ENCODE assay signal across 8 mouse cellular contexts in the genomic region with DNA sequence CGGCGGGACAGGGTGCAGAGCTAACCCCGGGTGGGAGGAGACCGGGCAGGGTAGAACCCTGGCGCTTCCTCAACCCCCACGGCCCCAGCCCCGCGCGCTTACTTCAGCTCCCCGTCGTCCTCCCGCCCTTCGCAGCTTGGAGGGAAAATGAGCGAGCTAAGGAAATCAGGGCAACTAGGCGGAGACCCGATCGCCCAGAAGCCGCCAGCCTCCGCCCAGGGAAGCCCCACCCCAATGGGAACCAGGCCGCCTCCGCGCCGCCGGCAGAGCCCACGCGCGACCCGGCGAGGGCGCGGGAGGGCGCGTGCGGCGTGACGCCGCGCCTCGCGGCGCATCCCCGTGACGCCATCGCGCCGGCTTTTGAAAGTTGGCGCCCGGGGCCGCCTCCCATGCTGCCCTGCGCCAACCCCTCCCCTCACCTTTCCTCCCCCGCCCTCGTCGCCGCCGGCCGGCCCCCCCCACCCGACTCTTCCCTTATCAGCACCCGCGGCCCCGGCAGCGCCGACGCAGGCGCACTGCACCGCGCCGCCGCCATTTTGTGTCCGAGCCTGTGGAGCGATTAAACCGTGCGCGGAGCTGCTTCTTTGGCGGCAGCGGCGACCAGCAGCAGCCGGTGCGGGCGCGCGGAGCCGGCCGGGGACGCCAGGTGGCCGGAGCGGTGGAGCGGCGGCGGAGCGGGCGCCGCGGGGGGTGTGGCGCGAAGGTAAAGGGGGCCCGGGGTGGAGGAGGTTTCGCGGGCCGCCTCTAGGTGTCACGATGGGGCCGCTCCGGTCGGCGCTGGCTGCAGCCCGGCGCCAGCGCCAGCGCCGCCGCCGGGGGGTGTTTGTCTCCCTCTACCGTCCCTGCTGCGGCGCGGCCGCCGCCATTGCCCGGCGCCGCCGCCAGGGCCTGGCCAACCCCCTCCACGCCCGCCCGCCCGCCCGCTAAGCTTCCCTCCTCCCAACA. TPM values are rescaled to one million over a fixed set of nuclear protein-coding genes. Genes with fewer than 3 reads are reported as not detected.
DNase-seq lines count a peak whose midpoint lies in the region; ATAC-seq and TF ChIP-seq lines count a peak whose summit lies in the region.

A gene (plus strand): TSS at position 551 of the 945 bp plus-strand sequence.

- intact Hi-C loops in left cerebral cortex, postnatal 10 days (cut with DNase I), result loop anchor here (5.0 kb wide), 1 partner anchor 61 kb away; no protein-coding TSS in a partner anchor

- 0 out of 2 replicates have a peak, but pooled peaks have one; percentile 0 for TF ChIP-seq CTCF in cortical plate, adult 2 months (IDR thresholded peaks at IDR 0.05; ENCODE audit: extremely low read depth, insufficient read depth, low read length)

- peak; percentile 93 for DNase-seq in gastrocnemius, postnatal 10 days
- peak; percentile 86 to 96 for DNase-seq in left cerebral cortex, postnatal 10 days (ENCODE audit: extremely low spot score in 1 of 2, low spot score in 2 of 2)
- DNase-seq in right cerebral cortex, postnatal 25 days, result peak; percentile 92
- peak; percentile 89 to 90 for DNase-seq in urinary bladder, postnatal 4 days (ENCODE audit: low spot score in 2 of 2)

- peaks cover 2% of the 10 kb centered on the region for H3K4me1 ChIP-seq in cortical plate, adult 2 months (ENCODE audit: control insufficient read depth, insufficient read depth, low read length)

- H3K4me3 ChIP-seq in cortical plate, adult 2 months (ENCODE audit: insufficient read depth, low read length), result peak within 1 kb of the TSS; percentile 90

- H3K27ac ChIP-seq in cortical plate, adult 2 months (ENCODE audit: insufficient read depth, low read length), result peak within 1 kb of the TSS; percentile 100

- ATAC-seq in activated CD4-positive, CD25-positive, alpha-beta regulatory T cell, adult 4 months, result peak; percentile 65
- ATAC-seq in inflammation-experienced regulatory T-cells, adult 6 months, result peak; percentile 66
- peak; percentile 53 for ATAC-seq in megakaryocyte-erythroid progenitor cell, adult 5-6 weeks (replicated peaks; ENCODE audit: low FRiP score, low TSS enrichment, poor library complexity, severe bottlenecking)

- peak; percentile 42; the same call in 1 of the 2 replicates for TF ChIP-seq POLR2A in cortical plate, adult 2 months (IDR thresholded peaks at IDR 0.05; ENCODE audit: extremely low read depth, insufficient read depth, low read length)

RNA-seq across cellular contexts. Expression of the gene that starts here (rescaled TPM):
- 10 to 100 TPM; 51.3 to 61.4 TPM for polyA plus RNA-seq in activated CD4-positive, CD25-positive, alpha-beta regulatory T cell, adult 4 months (2017; shearing (Covaris generic))
- 30.3 and 30.8 TPM in 2 replicates for polyA plus RNA-seq in cortical plate, adult 2 months (2012; rRNA removed)
- total RNA-seq in gastrocnemius, postnatal 10 days (2021), result 10 to 100 TPM; 43.7 to 46.7 TPM
- 10 to 100 TPM; 52.4 to 66.1 (median 56.0) TPM for polyA plus RNA-seq in inflammation-experienced regulatory T-cells, adult 6 months (2017; shearing (Covaris generic))
- total RNA-seq in left cerebral cortex, postnatal 10 days (2021), result 10 to 100 TPM; 54.3 to 55.9 TPM
- 96.1 and 112 TPM in 2 replicates for total RNA-seq in megakaryocyte-erythroid progenitor cell, adult 5-6 weeks (2014; fragmentation: Nextera tagmentation)
- total RNA-seq in megakaryocyte-erythroid progenitor cell, adult 5-6 weeks (2017), result 113 and 160 TPM in 2 replicates

Comparison
In these comparisons a context has a peak if more than half of its experiments do, and no peak if none do; other contexts are left out.
1. Peak in every context shown above with its lines: DNase-seq, ATAC-seq, H3K4me3 ChIP-seq and H3K27ac ChIP-seq.